Mouse (Mus musculus) intestine, embryonic 15.5 days (tissue): ENCODE results near the gene Rpl13. TPM values are rescaled to one million over a fixed set of nuclear protein-coding genes. Genes with fewer than 3 reads are reported as not detected.
"Not testable (repeated sequence)": the region's sequence is repeated elsewhere in the genome, so short reads cannot be mapped to it uniquely, and the experiment has no call there.

Experiments used
- ATAC-seq: fragments of 200-750 bp; cut with Nextera tagmentation; 2 replicates; pipeline ENCODE4 v1.8.0; 2017; ENCODE audit warnings: moderate TSS enrichment, moderate library complexity
- H3K27ac ChIP-seq: fragments of 300-500 bp; sonication (generic); 2 replicates; pipeline ENCODE4 v1.5.1; 2015; ENCODE audit warnings: mild to moderate bottlenecking, inconsistent platforms
- H3K27me3 ChIP-seq: fragments of 300-500 bp; sonication (generic); replicated peaks from 2 replicates; pipeline ENCODE4 v1.6.1; 2015; ENCODE audit warnings: inconsistent platforms
- H3K36me3 ChIP-seq: fragments of 300-500 bp; sonication (generic); 2 replicates; pipeline ENCODE4 v1.6.1; 2015; ENCODE audit warnings: inconsistent platforms
- H3K4me1 ChIP-seq: fragments of 300-500 bp; sonication (generic); replicated peaks from 2 replicates; pipeline ENCODE4 v1.6.1; 2015; ENCODE audit warnings: inconsistent platforms
- H3K4me2 ChIP-seq: fragments of 300-500 bp; sonication (generic); replicated peaks from 2 replicates; pipeline ENCODE4 v1.6.1; 2015; ENCODE audit warnings: mild to moderate bottlenecking, inconsistent platforms
- H3K4me3 ChIP-seq: fragments of 300-500 bp; sonication (generic); replicated peaks from 2 replicates; pipeline ENCODE4 v1.5.1; 2015; ENCODE audit warnings: inconsistent platforms
- H3K9ac ChIP-seq: fragments of 300-500 bp; sonication (generic); 2 replicates; pipeline ENCODE4 v1.6.1; 2015; ENCODE audit warnings: inconsistent platforms
- H3K9me3 ChIP-seq: fragments of 300-500 bp; sonication (generic); 2 replicates; pipeline ENCODE4 v1.6.1; 2016; ENCODE audit warnings: inconsistent platforms
- WGBS: fragments of 180-500 bp; shearing (Covaris S2); methylation state at CpG from one replicate; pipeline ENCODE4 v1.1.7; 2015; 5-methylcytosine and 5-hydroxymethylcytosine counted together
- polyA plus RNA-seq: library from polyadenylated mRNA; unstranded; fragments of >200 nt; fragmentation: Nextera tagmentation; extraction: Ambion mirVana; gene quantifications from 2 replicates; pipeline ENCODE4 v1.2.1, GENCODE M21; 2015

Gene Rpl13
- polyA plus RNA-seq, 1 experiment from 2014 or later: 1,578 TPM

- Histone ChIP-seq H3K4me3 (no peak overlapping the region), H3K27me3 (no peaks in the 10 kb centered on the region), H3K9ac (no peak overlapping the region), H3K4me2 (no peak overlapping the region), H3K36me3 (peaks cover 18% of the 10 kb centered on the region; the same call in 1 of the 2 replicates), H3K9me3 (no peaks in the 10 kb centered on the region), H3K4me1 (no peaks in the 10 kb centered on the region; the same call in 1 of the 2 replicates), H3K27ac (no peak overlapping the region)
- 87% methylated on average over 11 of the region's 11 CpGs for WGBS
- ATAC-seq: no peak
These were observed 4.9 kb upstream of the Rpl13 start for GRCm38 (mm10) chr8:123097216-123097615.

GRCm38 (mm10) chr8:123097786-123098584, 4.2 kb upstream of the Rpl13 start:
- no peak overlapping the region for H3K27ac ChIP-seq
- peaks cover 18% of the 10 kb centered on the region; the same call in 1 of the 2 replicates for H3K36me3 ChIP-seq
- no peak overlapping the region for H3K9ac ChIP-seq
- no peaks in the 10 kb centered on the region; the same call in 1 of the 2 replicates for H3K4me1 ChIP-seq
- no peaks in the 10 kb centered on the region for H3K9me3 ChIP-seq
- no peak overlapping the region for H3K4me2 ChIP-seq
- no peak overlapping the region for H3K4me3 ChIP-seq
- ATAC-seq: no peak
- H3K27me3 ChIP-seq: no peaks in the 10 kb centered on the region
- WGBS: 81% methylated on average over 12 of the region's 12 CpGs

GRCm38 (mm10) chr8:123100288-123100687, 1.9 kb upstream of the Rpl13 start:
- Histone ChIP-seq H3K36me3 (peaks cover 14% of the 10 kb centered on the region), H3K9ac (no peak overlapping the region), H3K4me2 (no peak overlapping the region), H3K27ac (no peak overlapping the region), H3K27me3 (no peaks in the 10 kb centered on the region), H3K4me1 (peaks cover 9% of the 10 kb centered on the region), H3K9me3 (no peaks in the 10 kb centered on the region), H3K4me3 (no peak overlapping the region)
- no peak for ATAC-seq
- WGBS: 53% methylated on average over 8 of the region's 8 CpGs

- no peak for ATAC-seq
- WGBS: 69% methylated on average over 4 of the region's 4 CpGs
- H3K36me3 ChIP-seq: peaks cover 18% of the 10 kb centered on the region
- H3K4me2 ChIP-seq: peak overlapping the region; percentile 84; the same call in 1 of the 2 replicates
- no peak overlapping the region for H3K27ac ChIP-seq
- no peaks in the 10 kb centered on the region for H3K9me3 ChIP-seq
- H3K9ac ChIP-seq: no peak overlapping the region
- H3K4me1 ChIP-seq: peaks cover 9% of the 10 kb centered on the region
- H3K27me3 ChIP-seq: no peaks in the 10 kb centered on the region
- no peak overlapping the region for H3K4me3 ChIP-seq
These were observed 906 bp upstream of the Rpl13 start for GRCm38 (mm10) chr8:123101244-123101643.

- not testable (repeated sequence) for H3K27me3 ChIP-seq, H3K9me3 ChIP-seq, H3K4me1 ChIP-seq
- Histone ChIP-seq H3K27ac (peak overlapping the region; percentile 96), H3K9ac (peak overlapping the region; percentile 93), H3K4me2 (peak overlapping the region; percentile 84), H3K36me3 (peaks cover 18% of the 10 kb centered on the region), H3K4me3 (peak overlapping the region; percentile 75)
- peak; percentile 5; the same call in 1 of the 2 replicates for ATAC-seq
- WGBS: 2% methylated on average over 26 of the region's 26 CpGs
These were observed 705 bp downstream of the Rpl13 start for GRCm38 (mm10) chr8:123102855-123103254.

- Histone ChIP-seq H3K36me3 (peaks cover 18% of the 10 kb centered on the region), H3K27ac (peak overlapping the region; percentile 58; the same call in 1 of the 2 replicates), H3K4me2 (peak overlapping the region; percentile 84), H3K9ac (peak overlapping the region; percentile 93), H3K4me3 (peak overlapping the region; percentile 75), H3K27me3 (no peaks in the 10 kb centered on the region), H3K9me3 (no peaks in the 10 kb centered on the region), H3K4me1 (peaks cover 9% of the 10 kb centered on the region)
- 11% methylated on average over 15 of the region's 15 CpGs for WGBS
- ATAC-seq: no peak
These were observed 1.1 kb downstream of the Rpl13 start for GRCm38 (mm10) chr8:123103285-123103684.

- Histone ChIP-seq H3K27me3 (no peaks in the 10 kb centered on the region), H3K9me3 (no peaks in the 10 kb centered on the region), H3K27ac (peak overlapping the region; percentile 58; the same call in 1 of the 2 replicates), H3K4me2 (peak overlapping the region; percentile 84), H3K4me1 (peaks cover 9% of the 10 kb centered on the region), H3K9ac (peak overlapping the region; percentile 93), H3K36me3 (peaks cover 18% of the 10 kb centered on the region), H3K4me3 (peak overlapping the region; percentile 75)
- no peak for ATAC-seq
- 75% methylated on average over 6 of the region's 6 CpGs for WGBS
These were observed 2.1 kb downstream of the Rpl13 start for GRCm38 (mm10) chr8:123104046-123104767.

- WGBS: 64% methylated on average over 5 of the region's 5 CpGs
- H3K4me1 ChIP-seq: peaks cover 9% of the 10 kb centered on the region
- no peak for ATAC-seq
- H3K9ac ChIP-seq: no peak overlapping the region
- H3K4me2 ChIP-seq: no peak overlapping the region
- H3K27me3 ChIP-seq: no peaks in the 10 kb centered on the region
- H3K9me3 ChIP-seq: no peaks in the 10 kb centered on the region
- no peak overlapping the region for H3K4me3 ChIP-seq
- H3K36me3 ChIP-seq: peaks cover 18% of the 10 kb centered on the region
- H3K27ac ChIP-seq: no peak overlapping the region
These were observed 3.6 kb downstream of the Rpl13 start for GRCm38 (mm10) chr8:123105553-123106326.

- WGBS: 40% methylated on average over 2 of the region's 2 CpGs
These were observed 4.4 kb downstream of the Rpl13 start for GRCm38 (mm10) chr8:123106531-123106930.

GRCm38 (mm10) chr8:123108010-123108409, 5.9 kb downstream of the Rpl13 start:
- 69% methylated on average over 1 of the region's 1 CpGs for WGBS
- no peaks in the 10 kb centered on the region for H3K27me3 ChIP-seq
- peaks cover 18% of the 10 kb centered on the region for H3K36me3 ChIP-seq
- H3K4me2 ChIP-seq: no peak overlapping the region
- no peaks in the 10 kb centered on the region for H3K9me3 ChIP-seq
- H3K9ac ChIP-seq: no peak overlapping the region
- no peak for ATAC-seq
- peaks cover 9% of the 10 kb centered on the region for H3K4me1 ChIP-seq
- no peak overlapping the region for H3K27ac ChIP-seq
- no peak overlapping the region for H3K4me3 ChIP-seq

More at GRCm38 (mm10) chr8:123106531-123106930, 4.4 kb downstream of the Rpl13 start:
- Histone ChIP-seq H3K27me3 (no peaks in the 10 kb centered on the region), H3K27ac (no peak overlapping the region), H3K9me3 (no peaks in the 10 kb centered on the region), H3K36me3 (peaks cover 18% of the 10 kb centered on the region), H3K4me1 (peaks cover 9% of the 10 kb centered on the region), H3K9ac (no peak overlapping the region), H3K4me2 (no peak overlapping the region), H3K4me3 (no peak overlapping the region)
- ATAC-seq: no peak

GRCm38 (mm10) chr8:123108953-123109352, 6.8 kb downstream of the Rpl13 start:
- Histone ChIP-seq H3K27me3 (no peaks in the 10 kb centered on the region), H3K4me3 (no peak overlapping the region), H3K27ac (no peak overlapping the region), H3K36me3 (peaks cover 13% of the 10 kb centered on the region), H3K4me1 (peaks cover 2% of the 10 kb centered on the region; the same call in 1 of the 2 replicates), H3K4me2 (no peak overlapping the region), H3K9me3 (no peaks in the 10 kb centered on the region), H3K9ac (no peak overlapping the region)
- no peak for ATAC-seq
- 76% methylated on average over 5 of the region's 5 CpGs for WGBS

- WGBS: 16% methylated on average over 4 of the region's 4 CpGs
- Histone ChIP-seq H3K27me3 (peaks cover 1% of the 10 kb centered on the region), H3K27ac (no peak overlapping the region), H3K4me2 (no peak overlapping the region), H3K9ac (no peak overlapping the region), H3K9me3 (no peaks in the 10 kb centered on the region), H3K4me3 (no peak overlapping the region), H3K36me3 (peaks cover under 1% of the 10 kb centered on the region; the same call in 1 of the 2 replicates), H3K4me1 (no peaks in the 10 kb centered on the region)
- ATAC-seq: peak; percentile 81
These were observed 8.5 kb downstream of the Rpl13 start for GRCm38 (mm10) chr8:123110649-123111048.
